Mouse (Mus musculus): ENCODE data around the gene Prep. TPM values are rescaled to one million over a fixed set of nuclear protein-coding genes. Genes with fewer than 3 reads are reported as not detected.

Gene Prep
- polyA plus RNA-seq, 1 experiment from 2014 or later: 22.8 TPM

GRCm38 (mm10) chr10:45116832-45117231, 49.8 kb downstream of the Prep start:
- no peak overlapping the region for H3K9ac ChIP-seq (ENCODE audit: low read depth, low read length)

GRCm38 (mm10) chr10:45118389-45118788, 51.4 kb downstream of the Prep start:
- H3K9me3 ChIP-seq (ENCODE audit: control insufficient read depth, low read length): 0 out of 2 replicates have a peak, but pooled peaks cover 3% of the 10 kb centered on the region
- DNase-seq (ENCODE audit: low spot score) (no peak), ATAC-seq (ENCODE audit: low FRiP score) (no peak)
- H3K27ac ChIP-seq (ENCODE audit: low read depth, low read length): no peak overlapping the region
- no peaks in the 10 kb centered on the region for H3K4me1 ChIP-seq (replicated peaks; ENCODE audit: control insufficient read depth, insufficient read depth, low read length)
- H3K36me3 ChIP-seq (ENCODE audit: control insufficient read depth, insufficient read depth, low read length): peaks cover 8% of the 10 kb centered on the region; the same call in 1 of the 2 replicates
- 94% methylated on average over 8 of the region's 8 CpGs for WGBS
- no peak overlapping the region for H3K4me2 ChIP-seq (replicated peaks; ENCODE audit: low read depth, low read length)
- H3K4me3 ChIP-seq (ENCODE audit: low read depth, low read length): no peak overlapping the region
- H3K27me3 ChIP-seq (ENCODE audit: control insufficient read depth, insufficient read depth, low read length): no peaks in the 10 kb centered on the region
- no peak overlapping the region for H3K9ac ChIP-seq (ENCODE audit: low read depth, low read length)

More at GRCm38 (mm10) chr10:45116832-45117231, 49.8 kb downstream of the Prep start:
- no peak for ATAC-seq (ENCODE audit: low FRiP score)
- no peak overlapping the region for H3K4me3 ChIP-seq (ENCODE audit: low read depth, low read length)
- H3K4me1 ChIP-seq (replicated peaks; ENCODE audit: control insufficient read depth, insufficient read depth, low read length): no peaks in the 10 kb centered on the region
- H3K27ac ChIP-seq (ENCODE audit: low read depth, low read length): no peak overlapping the region
- DNase-seq (ENCODE audit: low spot score): no peak
- H3K27me3 ChIP-seq (ENCODE audit: control insufficient read depth, insufficient read depth, low read length): no peaks in the 10 kb centered on the region
- H3K36me3 ChIP-seq (ENCODE audit: control insufficient read depth, insufficient read depth, low read length): peaks cover 8% of the 10 kb centered on the region; the same call in 1 of the 2 replicates
- H3K9me3 ChIP-seq (ENCODE audit: control insufficient read depth, low read length): 0 out of 2 replicates have a peak, but pooled peaks cover 3% of the 10 kb centered on the region
- no peak overlapping the region for H3K4me2 ChIP-seq (replicated peaks; ENCODE audit: low read depth, low read length)
- WGBS: 95% methylated on average over 5 of the region's 5 CpGs

GRCm38 (mm10) chr10:45121637-45122036, 54.6 kb downstream of the Prep start:
- Histone ChIP-seq H3K9me3 (ENCODE audit: control insufficient read depth, low read length) (no peaks in the 10 kb centered on the region), H3K36me3 (ENCODE audit: control insufficient read depth, insufficient read depth, low read length) (peaks cover 4% of the 10 kb centered on the region; the same call in 1 of the 2 replicates), H3K4me1 (replicated peaks; ENCODE audit: control insufficient read depth, insufficient read depth, low read length) (no peaks in the 10 kb centered on the region), H3K27ac (ENCODE audit: low read depth, low read length) (no peak overlapping the region), H3K4me2 (replicated peaks; ENCODE audit: low read depth, low read length) (no peak overlapping the region), H3K4me3 (ENCODE audit: low read depth, low read length) (no peak overlapping the region), H3K27me3 (ENCODE audit: control insufficient read depth, insufficient read depth, low read length) (no peaks in the 10 kb centered on the region), H3K9ac (ENCODE audit: low read depth, low read length) (no peak overlapping the region)
- no peak for ATAC-seq (ENCODE audit: low FRiP score)
- DNase-seq (ENCODE audit: low spot score): no peak
- 91% methylated on average over 3 of the region's 3 CpGs for WGBS

- ATAC-seq (ENCODE audit: low FRiP score): no peak
- Histone ChIP-seq H3K4me2 (replicated peaks; ENCODE audit: low read depth, low read length) (no peak overlapping the region), H3K27me3 (ENCODE audit: control insufficient read depth, insufficient read depth, low read length) (no peaks in the 10 kb centered on the region), H3K36me3 (ENCODE audit: control insufficient read depth, insufficient read depth, low read length) (0 out of 2 replicates have a peak, but pooled peaks cover 4% of the 10 kb centered on the region), H3K27ac (ENCODE audit: low read depth, low read length) (no peak overlapping the region), H3K4me3 (ENCODE audit: low read depth, low read length) (no peak overlapping the region), H3K4me1 (replicated peaks; ENCODE audit: control insufficient read depth, insufficient read depth, low read length) (no peaks in the 10 kb centered on the region), H3K9ac (ENCODE audit: low read depth, low read length) (no peak overlapping the region), H3K9me3 (ENCODE audit: control insufficient read depth, low read length) (no peaks in the 10 kb centered on the region)
- 70% methylated on average over 5 of the region's 5 CpGs for WGBS
- no peak for DNase-seq (ENCODE audit: low spot score)
Observed at GRCm38 (mm10) chr10:45122476-45122875, 55.5 kb downstream of the Prep start.

- 0 out of 2 replicates have a peak, but pooled peaks cover 6% of the 10 kb centered on the region for H3K36me3 ChIP-seq (ENCODE audit: control insufficient read depth, insufficient read depth, low read length)
- no peak for ATAC-seq (ENCODE audit: low FRiP score)
- 85% methylated on average over 6 of the region's 6 CpGs for WGBS
- no peak overlapping the region for H3K4me3 ChIP-seq (ENCODE audit: low read depth, low read length)
- no peaks in the 10 kb centered on the region for H3K9me3 ChIP-seq (ENCODE audit: control insufficient read depth, low read length)
- no peaks in the 10 kb centered on the region for H3K4me1 ChIP-seq (replicated peaks; ENCODE audit: control insufficient read depth, insufficient read depth, low read length)
- no peak overlapping the region for H3K9ac ChIP-seq (ENCODE audit: low read depth, low read length)
- no peak for DNase-seq (ENCODE audit: low spot score)
- no peak overlapping the region for H3K4me2 ChIP-seq (replicated peaks; ENCODE audit: low read depth, low read length)
- no peak overlapping the region for H3K27ac ChIP-seq (ENCODE audit: low read depth, low read length)
- H3K27me3 ChIP-seq (ENCODE audit: control insufficient read depth, insufficient read depth, low read length): no peaks in the 10 kb centered on the region
Observed at GRCm38 (mm10) chr10:45123011-45123410, 56.0 kb downstream of the Prep start.

- Histone ChIP-seq H3K4me1 (replicated peaks; ENCODE audit: control insufficient read depth, insufficient read depth, low read length) (no peaks in the 10 kb centered on the region), H3K27ac (ENCODE audit: low read depth, low read length) (peak overlapping the region; percentile 36; the same call in 1 of the 2 replicates), H3K9ac (ENCODE audit: low read depth, low read length) (no peak overlapping the region), H3K4me3 (ENCODE audit: low read depth, low read length) (no peak overlapping the region), H3K36me3 (ENCODE audit: control insufficient read depth, insufficient read depth, low read length) (0 out of 2 replicates have a peak, but pooled peaks cover 2% of the 10 kb centered on the region), H3K9me3 (ENCODE audit: control insufficient read depth, low read length) (no peaks in the 10 kb centered on the region), H3K27me3 (ENCODE audit: control insufficient read depth, insufficient read depth, low read length) (no peaks in the 10 kb centered on the region), H3K4me2 (replicated peaks; ENCODE audit: low read depth, low read length) (no peak overlapping the region)
- DNase-seq (ENCODE audit: low spot score) (no peak), ATAC-seq (ENCODE audit: low FRiP score) (peak; percentile 23; the same call in 1 of the 2 replicates)
- 77% methylated on average over 11 of the region's 11 CpGs for WGBS
Observed at GRCm38 (mm10) chr10:45129105-45129504, 62.1 kb downstream of the Prep start.

- Histone ChIP-seq H3K36me3 (ENCODE audit: control insufficient read depth, insufficient read depth, low read length) (0 out of 2 replicates have a peak, but pooled peaks cover 2% of the 10 kb centered on the region), H3K4me1 (replicated peaks; ENCODE audit: control insufficient read depth, insufficient read depth, low read length) (no peaks in the 10 kb centered on the region), H3K4me3 (ENCODE audit: low read depth, low read length) (no peak overlapping the region), H3K27ac (ENCODE audit: low read depth, low read length) (no peak overlapping the region), H3K4me2 (replicated peaks; ENCODE audit: low read depth, low read length) (no peak overlapping the region), H3K9me3 (ENCODE audit: control insufficient read depth, low read length) (no peaks in the 10 kb centered on the region), H3K9ac (ENCODE audit: low read depth, low read length) (no peak overlapping the region), H3K27me3 (ENCODE audit: control insufficient read depth, insufficient read depth, low read length) (no peaks in the 10 kb centered on the region)
- DNase-seq (ENCODE audit: low spot score): no peak
- 94% methylated on average over 6 of the region's 6 CpGs for WGBS
- ATAC-seq (ENCODE audit: low FRiP score): no peak
Observed at GRCm38 (mm10) chr10:45130004-45130403, 63.0 kb downstream of the Prep start.

GRCm38 (mm10) chr10:45132371-45132770, 65.4 kb downstream of the Prep start:
- Histone ChIP-seq H3K4me1 (replicated peaks; ENCODE audit: control insufficient read depth, insufficient read depth, low read length) (no peaks in the 10 kb centered on the region), H3K36me3 (ENCODE audit: control insufficient read depth, insufficient read depth, low read length) (0 out of 2 replicates have a peak, but pooled peaks cover 2% of the 10 kb centered on the region), H3K4me2 (replicated peaks; ENCODE audit: low read depth, low read length) (no peak overlapping the region), H3K4me3 (ENCODE audit: low read depth, low read length) (no peak overlapping the region), H3K9ac (ENCODE audit: low read depth, low read length) (no peak overlapping the region), H3K27ac (ENCODE audit: low read depth, low read length) (no peak overlapping the region), H3K27me3 (ENCODE audit: control insufficient read depth, insufficient read depth, low read length) (no peaks in the 10 kb centered on the region), H3K9me3 (ENCODE audit: control insufficient read depth, low read length) (no peaks in the 10 kb centered on the region)
- ATAC-seq (ENCODE audit: low FRiP score): no peak
- 81% methylated on average over 4 of the region's 4 CpGs for WGBS
- no peak for DNase-seq (ENCODE audit: low spot score)

- H3K4me2 ChIP-seq (replicated peaks; ENCODE audit: low read depth, low read length): no peak overlapping the region
- 88% methylated on average over 7 of the region's 7 CpGs for WGBS
- H3K9me3 ChIP-seq (ENCODE audit: control insufficient read depth, low read length): no peaks in the 10 kb centered on the region
- no peak overlapping the region for H3K4me3 ChIP-seq (ENCODE audit: low read depth, low read length)
- no peak overlapping the region for H3K27ac ChIP-seq (ENCODE audit: low read depth, low read length)
- no peak overlapping the region for H3K9ac ChIP-seq (ENCODE audit: low read depth, low read length)
- no peaks in the 10 kb centered on the region for H3K4me1 ChIP-seq (replicated peaks; ENCODE audit: control insufficient read depth, insufficient read depth, low read length)
- DNase-seq (ENCODE audit: low spot score) (no peak), ATAC-seq (ENCODE audit: low FRiP score) (no peak)
- no peaks in the 10 kb centered on the region for H3K36me3 ChIP-seq (ENCODE audit: control insufficient read depth, insufficient read depth, low read length)
- no peaks in the 10 kb centered on the region for H3K27me3 ChIP-seq (ENCODE audit: control insufficient read depth, insufficient read depth, low read length)
Observed at GRCm38 (mm10) chr10:45136806-45137205, 69.8 kb downstream of the Prep start.
